Mouse (Mus musculus) spleen, postnatal 14 days (tissue): Measurements from ENCODE around the gene Slco2a1.

Source experiments
- DNase-seq, 2 experiments: peaks; one replicate each; pipeline ENCODE4 v3.0.0; 2021 to 2022; ENCODE audit warnings: low spot score in 2 of 2

Gene Slco2a1

GRCm38 (mm10) chr9:102988462-102988861 is at the start of gene Slco2a1:
Slco2a1 (plus strand) TSS chr9:102988712.
- DNase-seq, result no peak

- no peak for DNase-seq
Observed at GRCm38 (mm10) chr9:102942221-102942620, 46.3 kb upstream of the Slco2a1 start.

DNA sequence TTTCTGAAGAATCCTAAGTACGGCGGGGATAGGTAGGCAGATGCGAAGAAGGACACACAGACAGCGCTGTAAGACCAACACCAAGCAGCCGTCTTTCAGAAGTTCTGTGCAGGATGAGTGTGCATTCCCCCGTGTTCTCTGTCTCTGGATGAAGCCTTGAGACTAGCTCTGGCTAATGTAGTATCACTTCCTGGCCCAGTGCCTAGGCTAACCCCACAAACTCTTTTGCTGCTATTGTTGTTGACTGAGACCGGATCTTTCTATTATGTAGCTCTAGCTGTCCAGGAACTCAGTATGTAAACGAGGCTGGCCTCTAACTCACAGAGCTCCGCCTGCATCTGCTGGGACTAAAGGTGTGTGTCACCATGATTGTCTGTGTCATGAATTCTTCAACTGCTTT is 43.6 kb upstream of the Slco2a1 start:
- no peak for DNase-seq

GRCm38 (mm10) chr9:102946469-102947015 is 42.0 kb upstream of the Slco2a1 start:
- DNase-seq, result no peak

DNA sequence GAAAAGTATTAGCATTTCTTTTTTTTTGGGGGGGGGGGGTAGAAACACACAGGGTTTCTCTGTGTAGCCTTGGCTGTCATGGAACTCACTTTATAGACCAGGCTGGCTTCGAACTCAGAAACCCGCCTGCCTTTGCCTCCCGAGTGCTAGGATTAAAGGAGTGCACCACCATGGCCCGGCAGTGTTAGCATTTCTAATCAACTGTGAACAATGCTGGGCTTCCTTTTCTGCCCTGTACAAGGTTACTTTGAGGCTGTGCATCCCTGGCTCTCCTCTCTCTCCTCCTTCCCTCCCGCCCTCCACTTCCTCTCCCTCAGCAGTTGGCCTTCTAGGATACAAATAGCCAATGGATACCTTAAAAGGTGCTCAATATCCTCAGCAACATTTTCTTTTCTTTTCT is 39.8 kb upstream of the Slco2a1 start:
- no peak for DNase-seq

DNA sequence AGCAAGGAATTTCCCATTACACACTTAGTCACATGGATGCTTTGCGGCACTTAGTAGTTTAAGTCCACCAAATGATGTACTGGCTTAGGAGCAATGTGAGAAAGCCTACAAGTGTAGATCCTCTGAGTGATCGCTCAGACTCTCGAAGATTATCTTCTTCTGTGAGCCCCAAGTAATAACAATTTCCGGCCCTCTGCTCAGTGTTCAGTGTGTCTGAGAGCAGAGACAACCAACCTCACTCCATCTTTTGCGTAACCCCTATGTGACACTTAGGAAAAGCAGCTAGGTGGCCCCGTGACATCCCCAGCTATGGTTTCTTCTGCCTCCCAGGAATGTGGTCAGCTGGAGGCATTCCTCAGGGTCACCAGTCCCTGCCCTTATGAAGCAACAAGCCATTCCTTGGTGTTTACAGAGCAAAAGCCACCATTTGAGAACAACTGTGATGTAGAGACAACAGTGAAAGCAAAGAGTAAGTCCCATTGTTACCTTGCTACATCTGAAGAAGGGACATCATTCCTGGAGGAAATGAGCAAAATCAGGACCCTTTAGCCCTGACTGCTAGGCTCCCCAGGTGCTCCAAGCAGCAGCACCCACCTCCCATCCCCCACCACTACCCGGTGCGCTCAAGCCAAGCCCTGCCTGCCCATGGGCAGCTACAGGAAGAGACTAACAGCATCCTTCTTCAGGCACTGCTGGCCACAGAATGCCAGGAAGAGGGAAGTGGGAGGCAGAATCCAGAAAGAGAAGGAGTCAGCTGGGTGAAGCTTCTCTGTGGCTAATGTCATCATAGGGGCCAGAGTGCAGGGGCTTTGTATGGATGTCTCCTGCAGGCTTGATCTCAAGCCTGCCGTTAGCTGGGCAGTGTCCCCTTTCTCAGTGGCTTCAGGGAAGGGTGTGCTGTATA is 37.2 kb upstream of the Slco2a1 start:
- no peak for DNase-seq

DNA sequence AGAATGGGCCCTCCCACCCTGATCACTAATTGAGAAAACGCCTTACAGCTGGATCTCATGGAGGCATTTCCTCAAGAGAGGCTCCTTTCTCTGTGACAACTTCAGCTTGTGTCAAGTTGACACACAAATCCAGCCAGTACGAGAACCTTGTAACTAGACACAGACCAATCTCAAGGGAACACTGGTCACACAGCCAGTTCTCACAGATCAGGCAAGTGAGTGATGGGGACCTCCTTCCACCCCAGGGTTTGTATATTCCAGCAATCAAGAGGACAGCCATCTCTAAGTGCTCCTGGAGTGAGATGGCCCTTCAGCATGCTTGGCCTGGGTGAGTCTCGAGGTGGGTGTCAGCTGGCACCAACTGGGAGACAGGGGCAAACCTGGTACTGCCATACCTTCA is 32.6 kb upstream of the Slco2a1 start:
- no peak for DNase-seq

DNA sequence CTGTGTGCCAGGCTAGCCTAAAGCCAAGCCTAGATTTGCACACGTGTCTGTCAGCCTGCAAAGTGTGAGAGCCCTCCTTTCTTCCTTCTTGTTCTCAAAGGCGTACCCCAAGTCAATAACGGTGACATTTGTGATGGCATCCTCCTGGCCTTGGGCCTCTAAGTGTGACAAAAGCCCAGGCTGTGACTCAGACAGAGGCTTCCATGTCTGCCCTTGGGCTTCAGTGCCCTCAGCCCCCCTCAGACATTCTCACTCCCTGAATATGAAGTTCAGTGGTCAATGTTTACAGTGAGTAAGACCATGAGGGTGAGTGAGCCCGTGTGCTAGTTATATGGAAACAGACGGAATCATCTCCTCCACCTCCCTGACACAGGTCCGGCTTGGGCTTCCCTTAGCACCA is 29.8 kb upstream of the Slco2a1 start:
- no peak for DNase-seq

DNA sequence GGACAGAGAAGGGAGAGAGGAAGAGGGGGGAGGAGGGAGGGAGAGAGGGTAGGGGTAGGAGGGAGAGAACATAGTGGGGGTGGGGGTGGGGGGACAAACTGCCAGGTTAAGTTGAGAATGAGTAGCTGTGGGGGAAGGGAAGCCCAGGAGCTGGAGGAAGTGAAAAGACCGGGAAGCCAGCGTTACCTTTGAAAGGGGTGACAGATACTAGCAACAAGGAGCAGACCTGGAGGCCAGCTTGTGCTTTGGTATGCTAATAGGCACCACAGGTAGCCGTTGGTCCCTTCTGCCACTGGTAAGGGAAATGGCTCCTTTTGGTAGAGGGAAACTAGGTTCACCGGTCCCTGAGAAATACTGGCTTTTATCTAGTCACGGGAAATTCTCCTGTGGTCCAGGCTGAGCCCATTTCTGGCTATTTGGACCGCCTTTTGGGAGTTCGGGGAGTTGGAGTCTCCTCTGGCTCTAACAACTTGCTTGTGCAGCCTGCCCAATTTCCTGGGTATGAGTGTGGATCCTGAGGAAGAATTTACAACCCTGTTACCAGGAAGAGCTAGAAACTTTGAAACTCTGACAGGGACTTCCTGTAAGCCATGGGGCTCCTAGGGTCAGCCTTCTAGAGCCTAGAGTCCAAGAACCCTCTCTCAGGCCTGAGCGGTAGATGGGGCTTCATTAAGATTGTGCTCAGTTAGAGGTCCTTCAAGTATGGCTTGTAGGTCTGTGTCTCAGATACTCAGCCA is 27.0 kb upstream of the Slco2a1 start:
- no peak for DNase-seq

- no peak for DNase-seq
Observed at GRCm38 (mm10) chr9:102962093-102962788, 26.3 kb upstream of the Slco2a1 start.

DNA sequence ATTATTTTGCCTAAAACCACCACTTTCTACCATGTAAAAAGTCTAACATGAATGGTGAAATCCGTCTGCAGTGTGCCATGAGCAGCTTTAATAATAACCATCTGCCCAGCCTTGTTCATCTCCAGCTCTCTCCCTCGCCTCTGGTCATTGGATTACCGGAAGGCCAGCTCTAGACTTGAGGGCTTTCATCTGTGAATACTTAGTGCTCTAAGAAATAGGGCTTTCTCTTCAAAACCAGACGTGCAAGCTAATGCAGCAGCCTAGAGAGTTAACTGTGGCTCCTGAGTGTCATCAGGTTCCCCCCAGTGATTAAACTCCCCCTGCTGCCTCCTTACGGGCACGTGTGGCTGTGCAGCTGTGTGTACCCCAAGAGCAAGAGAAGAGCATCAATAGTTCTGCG is 25.2 kb upstream of the Slco2a1 start:
- DNase-seq, result no peak

DNA sequence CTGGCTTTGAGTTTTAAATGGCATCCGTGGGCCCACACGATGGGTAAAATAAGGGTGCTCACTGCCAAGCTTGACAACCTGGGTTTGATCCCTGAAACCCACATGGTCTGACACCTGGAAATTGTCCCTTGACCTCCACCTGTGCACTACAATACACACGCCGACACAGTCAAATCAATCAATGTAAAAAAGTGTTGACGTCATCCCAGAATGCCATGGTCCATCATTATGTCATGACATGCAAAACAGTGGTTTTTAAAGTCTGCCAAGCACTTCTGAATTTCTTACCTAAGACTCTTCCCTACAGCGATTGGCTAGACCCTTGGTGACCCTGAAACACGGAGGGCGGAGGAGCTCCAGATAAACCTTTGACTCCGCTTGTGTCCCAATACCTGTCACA is 23.9 kb upstream of the Slco2a1 start:
- DNase-seq, result no peak

GRCm38 (mm10) chr9:102972393-102973050 is 16.0 kb upstream of the Slco2a1 start:
- DNase-seq, result no peak

- DNase-seq, result no peak
Observed at GRCm38 (mm10) chr9:102975887-102976286, 12.6 kb upstream of the Slco2a1 start.

GRCm38 (mm10) chr9:102977090-102977489 is 11.4 kb upstream of the Slco2a1 start:
- DNase-seq, result no peak

DNA sequence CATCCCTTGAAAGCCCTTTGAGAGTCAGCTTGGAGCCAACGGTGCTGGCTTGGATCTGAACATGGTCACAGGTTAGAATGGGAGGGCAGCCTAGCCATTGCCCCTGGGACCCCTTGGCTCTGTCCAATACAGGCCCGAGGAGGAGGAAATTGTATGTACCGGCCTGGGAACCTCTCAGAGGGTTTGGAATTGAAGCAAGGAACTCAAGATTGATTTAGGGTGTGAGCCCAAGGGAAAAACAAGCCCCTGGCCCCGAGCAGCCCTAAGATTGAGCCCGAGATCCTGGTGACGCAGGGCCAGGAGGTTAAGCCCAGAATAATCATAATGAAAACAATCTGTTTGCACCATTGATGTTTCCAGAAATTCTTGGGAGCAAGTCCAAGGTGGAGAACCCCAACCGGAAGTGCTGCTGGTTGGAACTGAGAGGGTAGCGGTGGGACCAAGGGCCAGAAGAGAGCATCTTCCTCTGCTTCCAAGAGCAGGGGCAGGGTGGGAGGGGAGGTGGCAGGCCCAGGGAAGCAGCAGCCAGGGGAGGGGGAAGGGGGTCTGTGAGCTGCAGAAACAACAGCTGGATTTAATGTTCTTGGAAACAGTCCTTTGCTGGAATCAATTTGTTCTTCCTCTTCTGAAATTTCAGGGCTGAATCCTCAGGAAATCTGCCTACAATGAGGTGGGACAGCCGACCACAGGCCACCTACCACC is 10.6 kb upstream of the Slco2a1 start:
- DNase-seq, result no peak

DNA sequence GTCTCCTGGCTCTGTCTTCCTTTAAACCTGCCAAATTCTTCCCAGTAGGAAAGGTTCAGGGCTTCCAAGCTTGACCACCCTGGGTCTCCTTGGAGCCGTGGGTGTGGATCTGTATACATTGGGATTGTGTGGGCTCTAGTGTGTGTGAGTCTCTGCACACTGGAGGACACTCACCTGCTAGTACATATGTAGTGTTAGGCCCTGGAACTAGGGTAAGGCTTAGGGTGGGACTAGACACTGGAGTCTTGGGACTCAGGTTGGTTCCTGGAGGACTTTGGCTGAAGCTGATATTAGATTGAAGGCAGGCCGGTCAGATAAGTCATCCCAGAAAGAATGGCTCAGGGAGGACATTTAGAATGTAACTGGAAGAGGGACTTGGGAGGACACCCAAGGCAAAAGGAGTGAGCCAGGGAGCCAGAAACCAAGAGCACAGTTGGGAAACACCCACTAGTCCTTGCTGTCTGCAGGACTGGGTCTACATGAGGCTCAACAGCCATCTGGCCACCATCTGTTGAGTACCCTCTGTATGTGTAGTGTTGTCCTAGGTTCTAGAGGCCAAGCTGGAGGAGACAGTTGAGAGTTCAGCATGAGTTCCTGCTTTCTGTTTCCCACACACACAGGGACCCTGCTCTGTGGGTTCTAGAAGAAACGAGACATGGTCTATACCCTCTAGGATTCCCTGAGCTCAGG is 9.4 kb upstream of the Slco2a1 start:
- no peak for DNase-seq

GRCm38 (mm10) chr9:102979956-102980355 is 8.6 kb upstream of the Slco2a1 start:
- DNase-seq, result no peak

DNA sequence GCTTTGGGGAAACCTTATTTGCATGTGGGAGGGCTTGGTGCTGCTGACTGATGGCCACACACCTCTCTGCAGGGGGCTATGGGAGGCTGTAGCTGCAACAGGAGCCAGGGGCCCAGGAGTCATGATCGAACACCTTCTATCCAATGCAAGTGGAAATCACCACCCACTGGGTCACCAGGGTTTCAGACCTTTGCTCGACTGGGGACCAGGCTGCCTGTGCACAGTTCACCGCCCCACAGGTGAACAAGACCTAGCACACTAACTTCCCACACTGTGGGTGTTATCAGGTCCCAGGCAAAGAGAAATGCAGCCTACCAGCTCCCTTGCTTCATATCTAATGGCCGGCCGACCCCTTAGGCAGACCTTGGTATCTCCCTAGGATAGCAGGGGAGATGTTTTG is 8.1 kb upstream of the Slco2a1 start:
- no peak for DNase-seq

DNA sequence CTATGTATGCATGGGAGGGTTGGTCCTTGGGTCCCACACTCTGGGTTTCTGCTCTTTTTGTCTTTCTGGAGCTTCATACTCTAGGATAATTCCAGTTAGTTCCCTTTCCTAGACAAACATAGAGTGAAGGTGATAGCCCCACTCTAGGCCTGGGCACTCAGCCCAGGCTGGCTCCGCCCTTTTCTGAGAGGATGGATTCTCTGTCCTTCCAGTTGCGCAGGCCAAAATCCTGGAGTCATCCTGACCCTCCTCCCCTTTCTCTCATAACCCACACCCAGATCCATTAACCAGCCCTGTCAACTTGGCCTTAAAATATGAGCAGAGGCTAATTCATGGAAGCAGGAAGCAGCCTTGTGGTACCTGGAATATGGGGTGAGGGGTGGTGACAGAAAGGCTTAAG is 6.7 kb upstream of the Slco2a1 start:
- no peak for DNase-seq
